Mouse (Mus musculus) neural tube, embryonic 12.5 days (tissue): ENCODE measurements at regions not wholly inside any gene's neighbourhood (a gene's known extent, or its start where the extent isn't known, plus 50 kb on each side); places are given as distances from the start of the nearest gene placed in this dataset.

ENCODE experiments used
- ATAC-seq: fragments of 200-750 bp; cut with Nextera tagmentation; 2 replicates; pipeline ENCODE4 v1.8.0; 2017; ENCODE audit warnings: low read depth, mild to moderate bottlenecking, moderate TSS enrichment, moderate library complexity; ENCODE audit not compliant: low FRiP score
- H3K27ac ChIP-seq: fragments of 300-500 bp; sonication (generic); 2 replicates; pipeline ENCODE4 v1.5.1; 2016
- H3K27me3 ChIP-seq: fragments of 300-500 bp; sonication (generic); replicated peaks from 2 replicates; pipeline ENCODE4 v1.6.1; 2016; ENCODE audit warnings: mild to moderate bottlenecking
- H3K36me3 ChIP-seq: fragments of 300-500 bp; sonication (generic); 2 replicates; pipeline ENCODE4 v1.6.1; 2016; ENCODE audit warnings: mild to moderate bottlenecking
- H3K4me1 ChIP-seq: fragments of 300-500 bp; sonication (generic); 2 replicates; pipeline ENCODE4 v1.6.1; 2016
- H3K4me2 ChIP-seq: fragments of 300-500 bp; sonication (generic); replicated peaks from 2 replicates; pipeline ENCODE4 v1.6.1; 2016; ENCODE audit warnings: mild to moderate bottlenecking
- H3K4me3 ChIP-seq: fragments of 300-500 bp; sonication (generic); 2 replicates; pipeline ENCODE4 v1.5.1; 2016
- H3K9ac ChIP-seq: fragments of 300-500 bp; sonication (generic); 2 replicates; pipeline ENCODE4 v1.6.1; 2016; ENCODE audit warnings: mild to moderate bottlenecking
- H3K9me3 ChIP-seq: fragments of 300-500 bp; sonication (generic); 2 replicates; pipeline ENCODE4 v1.6.1; 2016; ENCODE audit warnings: mild to moderate bottlenecking
- WGBS: fragments of 180-500 bp; shearing (Covaris S2); methylation state at CpG from one replicate; pipeline ENCODE4 v1.1.7; 2016; 5-methylcytosine and 5-hydroxymethylcytosine counted together

DNA sequence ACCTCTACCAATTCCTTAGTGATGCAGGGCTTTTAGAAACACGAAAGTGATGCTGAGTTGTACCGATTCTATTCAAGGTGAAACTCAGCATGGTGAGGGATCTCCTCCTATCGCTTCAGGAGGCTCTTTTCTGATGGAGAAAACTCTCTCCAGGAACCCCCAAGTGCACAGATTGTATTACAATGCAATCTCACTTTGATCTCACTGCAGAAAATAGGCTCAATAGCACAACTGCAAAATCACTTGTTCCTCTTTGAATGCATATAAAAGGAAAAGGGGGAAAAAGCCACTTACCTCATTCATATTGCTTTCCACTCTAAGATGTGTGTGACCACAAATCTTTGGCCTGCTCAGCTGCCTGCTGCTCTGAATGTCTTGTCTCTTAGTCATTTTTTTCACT is 378.5 kb downstream of the Fam84b start:
- no peak overlapping the region for H3K4me3 ChIP-seq
- no peak overlapping the region for H3K9ac ChIP-seq
- no peaks in the 10 kb centered on the region for H3K4me1 ChIP-seq
- no peak for ATAC-seq
- no peaks in the 10 kb centered on the region for H3K27me3 ChIP-seq
- no peaks in the 10 kb centered on the region for H3K9me3 ChIP-seq
- H3K27ac ChIP-seq: no peak overlapping the region
- whole genome bisulfite sequencing: 18% methylated on average over 3 of the region's 3 CpGs
- no peak overlapping the region for H3K4me2 ChIP-seq
- no peaks in the 10 kb centered on the region for H3K36me3 ChIP-seq

- H3K27ac ChIP-seq: no peak overlapping the region
- no peak overlapping the region for H3K9ac ChIP-seq
- no peaks in the 10 kb centered on the region for H3K9me3 ChIP-seq
- no peaks in the 10 kb centered on the region for H3K27me3 ChIP-seq
- H3K36me3 ChIP-seq: no peaks in the 10 kb centered on the region
- WGBS: 81% methylated on average over 1 of the region's 1 CpGs
- no peak overlapping the region for H3K4me2 ChIP-seq
- no peak overlapping the region for H3K4me3 ChIP-seq
- ATAC-seq: no peak
- no peaks in the 10 kb centered on the region for H3K4me1 ChIP-seq
These were observed 415.5 kb upstream of the 4933412E24Rik start for GRCm38 (mm10) chr15:60431916-60432315.

DNA sequence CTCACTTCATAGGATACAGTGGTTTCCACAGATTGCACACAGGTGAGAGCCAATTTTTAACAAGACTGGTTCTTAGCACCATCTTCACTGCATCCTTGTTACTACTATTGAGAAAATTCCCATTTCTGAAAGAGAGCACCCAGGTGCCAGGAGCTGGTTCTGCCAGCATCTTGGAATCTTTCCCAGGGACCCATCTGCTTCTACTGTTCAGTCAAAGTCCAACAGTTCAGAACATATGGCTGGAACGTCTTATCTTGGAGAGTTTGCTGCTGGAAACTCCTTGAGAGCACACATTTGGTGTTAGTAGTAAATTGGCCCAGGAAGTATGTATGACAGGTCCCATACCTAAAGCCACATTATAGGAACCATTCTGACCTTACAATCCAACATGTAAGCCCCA is 402.7 kb upstream of the 4933412E24Rik start:
- Histone ChIP-seq H3K36me3 (no peaks in the 10 kb centered on the region), H3K27me3 (no peaks in the 10 kb centered on the region), H3K27ac (no peak overlapping the region), H3K4me3 (no peak overlapping the region), H3K9me3 (no peaks in the 10 kb centered on the region), H3K9ac (no peak overlapping the region), H3K4me1 (no peaks in the 10 kb centered on the region), H3K4me2 (no peak overlapping the region)
- WGBS: 73% methylated on average over 1 of the region's 1 CpGs
- ATAC-seq: no peak

GRCm38 (mm10) chr15:60392267-60392666 is 375.9 kb upstream of the 4933412E24Rik start:
- 74% methylated on average over 7 of the region's 7 CpGs for WGBS
- Histone ChIP-seq H3K4me3 (no peak overlapping the region), H3K9ac (no peak overlapping the region), H3K27ac (no peak overlapping the region), H3K4me2 (no peak overlapping the region), H3K9me3 (no peaks in the 10 kb centered on the region), H3K27me3 (no peaks in the 10 kb centered on the region), H3K4me1 (no peaks in the 10 kb centered on the region), H3K36me3 (no peaks in the 10 kb centered on the region)
- no peak for ATAC-seq

DNA sequence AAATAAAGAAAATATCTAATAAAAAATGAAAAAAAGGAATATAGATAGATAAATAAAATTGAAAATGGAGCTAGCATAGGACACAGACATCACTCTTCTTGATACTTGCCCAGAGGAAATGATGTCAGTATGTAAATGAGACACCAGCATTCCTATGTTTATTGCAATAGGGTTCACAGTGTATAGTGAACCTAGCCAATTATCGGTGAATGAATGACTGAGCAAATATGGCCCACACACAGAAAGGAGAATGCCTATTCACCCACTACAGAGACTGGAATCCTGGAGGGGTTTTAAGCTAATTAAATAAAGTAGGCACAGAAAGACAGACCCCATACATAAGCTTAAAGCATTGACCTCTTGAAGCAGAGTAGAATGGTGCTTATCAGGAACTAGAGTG is 373.9 kb upstream of the 4933412E24Rik start:
- H3K27me3 ChIP-seq: no peaks in the 10 kb centered on the region
- no peak for ATAC-seq
- no peaks in the 10 kb centered on the region for H3K4me1 ChIP-seq
- H3K4me3 ChIP-seq: no peak overlapping the region
- no peaks in the 10 kb centered on the region for H3K9me3 ChIP-seq
- H3K36me3 ChIP-seq: no peaks in the 10 kb centered on the region
- no peak overlapping the region for H3K4me2 ChIP-seq
- WGBS: 89% methylated on average over 1 of the region's 1 CpGs
- no peak overlapping the region for H3K9ac ChIP-seq
- no peak overlapping the region for H3K27ac ChIP-seq

GRCm38 (mm10) chr15:60387962-60388361 is 371.5 kb upstream of the 4933412E24Rik start:
- H3K4me2 ChIP-seq: no peak overlapping the region
- no peaks in the 10 kb centered on the region for H3K36me3 ChIP-seq
- no peak overlapping the region for H3K27ac ChIP-seq
- ATAC-seq: no peak
- no peaks in the 10 kb centered on the region for H3K4me1 ChIP-seq
- H3K9me3 ChIP-seq: no peaks in the 10 kb centered on the region
- no peaks in the 10 kb centered on the region for H3K27me3 ChIP-seq
- no peak overlapping the region for H3K4me3 ChIP-seq
- WGBS: 89% methylated on average over 2 of the region's 2 CpGs
- H3K9ac ChIP-seq: no peak overlapping the region
